Mouse (Mus musculus): ENCODE measurements around the gene Efna5.

DNA sequence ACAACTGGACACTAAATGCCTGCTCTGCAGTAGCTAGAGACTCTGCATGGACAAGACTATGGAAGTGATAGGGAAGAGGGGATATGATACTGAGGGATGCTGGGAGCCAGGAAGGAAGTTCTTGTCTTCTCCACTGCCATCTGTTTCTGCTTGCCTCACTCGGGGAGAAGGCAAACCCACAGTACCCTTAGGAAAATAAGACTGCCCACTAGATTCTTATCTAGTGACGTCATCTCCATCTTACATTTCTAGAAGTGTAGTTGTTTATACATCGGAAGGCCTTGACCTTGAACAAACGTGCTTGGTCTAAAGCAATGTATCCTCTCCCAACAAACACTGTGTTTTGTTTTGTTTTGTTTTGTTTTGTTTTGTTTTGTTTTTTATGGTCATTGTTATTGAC is 116.0 kb downstream of the Efna5 start:
- TF ChIP-seq CTCF (IDR thresholded peaks at IDR 0.05; ENCODE audit: low read depth, low read length), result no peak
- TF ChIP-seq TAL1 (conservative IDR thresholded peaks at IDR 0.05; ENCODE audit: low read depth, low read length), result no peak
- TF ChIP-seq GATA1 (IDR thresholded peaks at IDR 0.05; ENCODE audit: borderline replicate concordance, low read length), result no peak
- TF ChIP-seq POLR2AphosphoS5 (IDR thresholded peaks at IDR 0.05; ENCODE audit: insufficient replicate concordance, low read depth, low read length), result no peak
